Mouse (Mus musculus): ENCODE results near the gene Man1c1. TPM values are rescaled to one million over a fixed set of nuclear protein-coding genes. Genes with fewer than 3 reads are reported as not detected.

Gene Man1c1
- total RNA-seq, 2 experiments from 2014 or later = 1.8 to 2.9 TPM

DNA sequence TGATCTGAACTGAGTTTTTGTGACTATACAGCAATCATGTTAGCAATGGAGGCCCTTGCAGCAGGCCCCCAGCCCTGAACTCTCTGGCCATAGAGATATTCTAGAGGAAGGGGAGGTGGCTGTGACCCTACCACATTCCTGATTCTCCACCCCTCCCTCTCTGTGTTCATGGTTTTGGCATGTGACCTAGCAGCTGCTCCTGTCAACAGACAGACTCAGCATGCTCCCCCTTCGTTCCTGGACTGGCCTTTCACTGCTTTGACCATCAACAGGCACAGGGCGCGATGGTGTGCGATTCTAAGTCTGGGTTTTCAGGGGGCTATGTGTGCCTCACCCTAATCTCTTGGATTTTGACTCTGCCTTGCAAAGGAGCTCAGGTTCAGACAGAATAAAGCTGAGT is 86.3 kb downstream of the Man1c1 start:
- no peak for ATAC-seq (replicated peaks; ENCODE audit: low FRiP score, poor library complexity, severe bottlenecking)

DNA sequence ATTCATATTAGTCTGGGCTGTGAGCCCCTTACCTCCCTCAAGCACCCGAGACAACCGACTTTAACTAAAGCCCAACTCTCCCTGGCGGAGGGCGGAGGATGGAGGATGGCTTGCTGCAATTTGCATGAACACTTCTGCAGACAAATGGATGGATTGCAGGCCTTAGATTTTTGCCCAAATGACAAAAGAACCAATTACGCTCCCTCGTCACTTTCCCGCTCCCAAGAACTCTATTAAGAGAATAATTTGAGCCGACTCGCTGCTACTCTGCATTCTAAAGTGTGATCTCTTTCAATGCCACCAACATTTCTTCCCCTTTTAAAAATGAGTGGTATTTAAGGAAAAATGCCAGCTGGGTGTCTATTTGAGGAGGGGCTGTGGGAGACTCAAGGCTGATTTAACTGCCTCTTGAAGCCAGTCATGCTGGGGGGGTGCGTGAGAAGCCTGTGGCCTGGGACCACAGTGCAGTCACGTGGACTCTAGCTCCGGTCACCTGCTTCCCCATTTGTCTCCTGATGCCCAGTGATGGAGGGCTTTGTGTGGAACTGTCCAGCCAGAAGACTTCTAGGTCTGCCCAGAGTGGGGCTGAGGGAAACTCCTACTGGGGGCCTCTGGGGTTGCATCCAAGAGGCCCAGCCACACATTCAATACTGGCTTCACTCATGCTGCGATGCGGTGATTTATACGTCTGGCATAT is 88.0 kb downstream of the Man1c1 start:
- no peak for ATAC-seq (replicated peaks; ENCODE audit: low FRiP score, poor library complexity, severe bottlenecking)

DNA sequence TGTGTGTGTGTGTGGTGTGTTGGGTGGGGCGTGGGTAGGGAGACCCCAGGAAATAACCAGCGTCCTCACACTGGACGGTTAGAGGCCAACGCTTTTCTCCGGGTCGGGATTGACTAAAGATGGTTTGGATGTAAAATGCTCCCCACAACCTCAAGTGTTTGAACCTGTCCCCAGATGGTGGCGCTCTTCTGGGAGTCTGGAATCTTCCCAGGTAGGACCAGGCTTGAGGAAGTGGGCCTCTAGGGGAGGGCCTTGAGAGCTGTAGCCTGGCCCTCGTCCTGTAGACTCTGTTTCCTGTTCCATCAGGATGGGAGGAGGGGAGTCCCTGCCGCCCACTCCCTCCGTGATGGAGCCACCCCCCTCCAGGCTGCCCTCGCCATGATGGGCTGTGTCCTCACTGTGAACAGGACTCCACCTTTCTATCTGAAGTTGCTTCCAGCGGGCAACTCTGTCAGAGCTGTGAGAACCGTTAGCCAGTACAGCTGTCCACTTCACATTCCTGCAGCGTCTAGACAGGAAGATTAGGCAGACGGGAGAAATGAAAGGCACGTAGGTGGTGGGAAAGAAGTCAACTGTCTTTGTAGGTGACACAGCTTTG is 91.9 kb downstream of the Man1c1 start:
- no peak for ATAC-seq (replicated peaks; ENCODE audit: low FRiP score, poor library complexity, severe bottlenecking)

DNA sequence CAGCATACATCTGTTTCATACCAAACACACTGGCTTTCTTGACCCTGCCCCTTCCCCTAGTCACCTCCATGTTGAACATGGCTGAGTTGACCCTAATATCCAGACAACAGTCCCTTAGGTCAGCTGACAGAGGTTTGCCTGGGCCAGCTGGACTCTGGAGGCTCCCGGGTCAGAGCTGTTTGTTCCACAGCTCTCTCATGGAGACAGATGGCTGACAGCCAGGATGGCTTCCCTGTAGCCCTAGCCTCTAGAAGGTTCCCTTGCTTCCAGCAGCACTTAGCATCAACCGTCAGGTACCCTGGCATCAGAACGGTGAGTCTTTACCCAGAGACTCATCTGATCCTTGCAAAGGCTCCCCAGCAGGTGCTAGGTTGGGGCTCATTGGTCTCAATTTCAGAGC is 93.5 kb downstream of the Man1c1 start:
- ATAC-seq (replicated peaks; ENCODE audit: low FRiP score, poor library complexity, severe bottlenecking) = no peak

DNA sequence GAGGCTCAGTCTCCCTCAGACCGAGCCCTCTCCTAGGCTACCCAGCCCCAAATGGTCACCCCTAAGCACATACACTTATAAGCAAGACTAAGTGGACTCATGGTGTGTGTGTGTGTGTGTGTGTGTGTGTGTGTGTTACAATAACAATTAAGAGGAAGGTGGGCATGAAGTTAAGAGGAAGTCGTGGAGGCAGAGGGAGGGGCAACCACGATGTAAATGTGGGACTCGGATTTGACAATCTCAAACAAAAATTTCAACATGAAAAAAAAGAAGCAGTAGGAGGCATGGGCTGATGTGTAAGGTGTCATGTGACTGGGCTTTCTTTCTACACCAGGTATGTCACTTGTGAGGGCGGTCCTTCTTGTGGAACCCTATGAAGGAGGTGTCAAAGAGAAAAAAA is 96.4 kb downstream of the Man1c1 start:
- no peak for ATAC-seq (replicated peaks; ENCODE audit: low FRiP score, poor library complexity, severe bottlenecking)

DNA sequence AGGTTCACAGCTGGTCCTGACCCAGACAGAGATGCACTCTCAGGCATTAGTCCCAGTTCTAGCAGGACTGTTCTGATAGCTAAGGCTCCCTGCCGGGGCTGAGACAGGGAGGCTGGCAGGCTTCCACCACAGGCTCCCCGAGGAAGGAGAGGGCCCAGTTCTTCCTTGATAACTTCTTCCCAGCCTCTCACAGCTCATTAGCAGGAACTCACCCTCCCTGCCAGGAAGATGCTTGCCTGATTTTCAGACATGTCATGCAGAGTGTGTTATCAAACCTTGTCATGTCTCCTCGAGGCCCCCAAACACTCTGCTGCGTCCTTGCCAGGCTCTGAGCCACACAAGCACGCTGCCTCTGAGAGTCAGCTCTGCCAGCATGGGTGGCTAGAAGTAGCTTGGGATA is 98.0 kb downstream of the Man1c1 start:
- no peak for ATAC-seq (replicated peaks; ENCODE audit: low FRiP score, poor library complexity, severe bottlenecking)

DNA sequence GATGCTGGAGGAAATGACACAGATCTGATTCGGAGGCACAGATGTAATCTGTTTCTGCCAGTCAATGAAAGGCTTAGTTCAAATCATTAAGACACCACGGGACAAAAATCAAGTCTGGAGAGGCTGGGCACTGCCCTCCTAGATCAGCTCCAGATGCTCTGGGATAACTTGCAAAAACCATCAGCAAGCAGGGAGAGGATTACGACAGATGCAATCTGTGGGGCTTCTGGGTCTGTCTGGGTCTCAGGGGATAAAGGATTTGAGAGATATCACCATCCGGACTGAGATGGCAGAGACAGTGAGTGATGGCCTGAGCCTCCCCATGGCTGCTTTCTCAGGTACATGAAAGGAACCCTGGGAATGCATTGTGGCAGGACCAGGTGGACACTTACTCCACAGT is 99.6 kb downstream of the Man1c1 start:
- no peak for ATAC-seq (replicated peaks; ENCODE audit: low FRiP score, poor library complexity, severe bottlenecking)

DNA sequence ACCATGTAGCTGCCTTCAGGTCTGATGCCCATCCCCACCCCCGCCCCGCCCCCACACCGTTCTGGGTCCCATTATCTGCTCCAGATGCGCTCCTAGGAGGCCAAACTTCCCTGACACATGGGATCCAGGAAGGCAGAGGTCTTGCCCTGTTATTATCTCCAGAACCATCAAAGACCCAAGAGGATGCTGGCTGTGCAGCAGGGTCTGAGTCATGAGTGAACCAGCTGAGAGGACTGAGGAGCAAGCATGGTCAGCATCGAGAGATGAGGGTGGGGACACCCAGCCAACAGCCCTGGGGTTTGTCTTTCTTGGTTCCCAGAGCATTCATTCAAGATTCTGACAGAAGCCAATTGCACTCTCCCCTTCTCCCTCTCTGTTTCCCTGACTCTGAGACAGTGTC is 100.5 kb downstream of the Man1c1 start:
- no peak for ATAC-seq (replicated peaks; ENCODE audit: low FRiP score, poor library complexity, severe bottlenecking)

DNA sequence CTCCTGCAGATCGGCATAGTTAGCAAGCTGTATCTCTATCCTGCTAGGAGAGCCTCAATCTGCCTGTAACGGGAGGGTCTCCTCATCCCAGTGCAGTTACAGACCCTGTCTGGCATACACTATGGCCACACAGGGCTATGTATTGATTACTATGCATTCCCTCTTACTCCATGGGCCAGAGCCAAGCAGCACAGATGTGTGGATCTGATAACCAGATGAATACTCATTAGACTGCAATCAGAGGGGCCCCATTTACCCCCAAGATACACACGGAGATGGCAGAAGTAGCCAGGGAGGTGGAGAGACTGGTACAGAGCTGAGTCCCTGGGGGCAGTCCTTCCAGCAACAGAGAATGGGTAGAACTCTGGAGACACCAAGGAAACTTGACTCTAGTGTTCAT is 101.5 kb downstream of the Man1c1 start:
- no peak for ATAC-seq (replicated peaks; ENCODE audit: low FRiP score, poor library complexity, severe bottlenecking)

DNA sequence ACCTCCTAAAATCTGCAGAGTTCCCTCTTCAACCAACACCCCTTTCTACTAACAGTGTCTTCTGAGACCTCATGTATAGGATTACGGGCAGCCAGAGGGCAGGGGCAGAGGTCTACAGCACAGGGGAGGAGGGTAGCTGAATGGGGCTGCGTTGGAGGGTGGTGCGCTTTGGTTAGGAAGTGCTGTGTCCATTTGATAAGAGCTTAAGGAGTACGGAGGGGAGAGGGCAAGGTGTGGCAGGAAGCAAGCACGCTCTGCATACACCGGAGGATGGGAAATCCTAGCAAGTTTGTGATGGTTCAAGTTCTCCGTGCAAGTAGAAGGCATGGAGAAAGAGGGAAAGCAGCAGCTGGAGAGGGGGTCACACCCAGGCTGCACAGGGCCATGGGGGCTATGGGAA is 102.1 kb downstream of the Man1c1 start:
- ATAC-seq (replicated peaks; ENCODE audit: low FRiP score, poor library complexity, severe bottlenecking) = no peak

DNA sequence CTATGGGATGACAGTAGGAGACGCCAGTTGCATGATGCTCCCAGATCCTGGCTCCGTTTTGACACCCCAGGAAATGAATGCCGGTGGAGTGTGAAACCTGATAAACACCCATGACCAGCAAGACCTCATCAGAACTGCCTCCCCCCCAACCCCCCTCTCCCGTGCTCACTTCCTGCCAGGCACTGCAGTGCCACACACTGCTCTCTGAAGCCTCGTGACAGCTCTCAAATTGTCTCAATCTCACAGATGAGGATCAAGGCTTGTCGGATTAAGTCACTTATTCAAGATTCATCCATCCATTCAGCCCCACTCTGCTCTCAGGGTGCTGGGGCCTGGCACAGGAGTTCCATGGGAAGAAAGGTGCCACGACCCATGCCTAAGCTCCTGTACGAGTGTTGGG is 102.7 kb downstream of the Man1c1 start:
- ATAC-seq (replicated peaks; ENCODE audit: low FRiP score, poor library complexity, severe bottlenecking) = no peak

DNA sequence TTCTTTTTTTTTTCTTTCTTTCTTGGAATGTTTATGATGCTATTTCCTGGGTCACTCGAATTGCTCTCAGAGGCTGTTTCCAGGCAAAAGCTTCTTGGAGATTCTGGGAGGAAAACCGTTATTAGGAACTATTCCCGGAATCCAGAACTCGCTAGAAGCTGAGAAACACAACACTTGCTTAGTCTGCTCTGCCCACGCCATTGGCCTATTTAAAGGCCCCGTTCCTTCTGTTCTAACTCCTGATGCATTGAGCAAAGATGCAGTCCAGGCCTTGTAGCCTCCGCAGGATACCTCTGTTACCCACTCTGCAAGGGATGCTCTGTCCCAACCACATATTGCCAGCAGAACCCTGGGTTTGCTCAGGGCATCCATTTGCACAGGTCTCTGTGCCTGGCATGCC is 103.3 kb downstream of the Man1c1 start:
- no peak for ATAC-seq (replicated peaks; ENCODE audit: low FRiP score, poor library complexity, severe bottlenecking)

DNA sequence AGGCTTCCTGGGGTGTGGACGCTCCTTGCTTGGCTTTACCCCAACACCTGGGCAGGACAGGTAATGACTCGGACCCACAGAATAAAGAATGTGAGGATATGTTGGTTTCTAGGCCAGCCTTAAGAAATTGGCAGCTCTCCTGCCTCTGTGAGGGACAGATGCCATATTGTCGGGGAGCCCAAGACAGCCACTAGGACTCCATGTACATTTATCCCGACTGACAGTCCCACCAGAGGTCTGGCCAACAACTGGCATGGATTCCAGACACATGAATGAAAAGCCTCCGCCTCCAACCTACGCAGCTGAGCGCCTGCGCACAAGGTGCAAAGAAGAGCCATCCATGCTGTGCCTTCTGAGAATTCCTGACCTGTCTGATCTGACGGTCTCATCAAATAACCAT is 104.0 kb downstream of the Man1c1 start:
- no peak for ATAC-seq (replicated peaks; ENCODE audit: low FRiP score, poor library complexity, severe bottlenecking)

DNA sequence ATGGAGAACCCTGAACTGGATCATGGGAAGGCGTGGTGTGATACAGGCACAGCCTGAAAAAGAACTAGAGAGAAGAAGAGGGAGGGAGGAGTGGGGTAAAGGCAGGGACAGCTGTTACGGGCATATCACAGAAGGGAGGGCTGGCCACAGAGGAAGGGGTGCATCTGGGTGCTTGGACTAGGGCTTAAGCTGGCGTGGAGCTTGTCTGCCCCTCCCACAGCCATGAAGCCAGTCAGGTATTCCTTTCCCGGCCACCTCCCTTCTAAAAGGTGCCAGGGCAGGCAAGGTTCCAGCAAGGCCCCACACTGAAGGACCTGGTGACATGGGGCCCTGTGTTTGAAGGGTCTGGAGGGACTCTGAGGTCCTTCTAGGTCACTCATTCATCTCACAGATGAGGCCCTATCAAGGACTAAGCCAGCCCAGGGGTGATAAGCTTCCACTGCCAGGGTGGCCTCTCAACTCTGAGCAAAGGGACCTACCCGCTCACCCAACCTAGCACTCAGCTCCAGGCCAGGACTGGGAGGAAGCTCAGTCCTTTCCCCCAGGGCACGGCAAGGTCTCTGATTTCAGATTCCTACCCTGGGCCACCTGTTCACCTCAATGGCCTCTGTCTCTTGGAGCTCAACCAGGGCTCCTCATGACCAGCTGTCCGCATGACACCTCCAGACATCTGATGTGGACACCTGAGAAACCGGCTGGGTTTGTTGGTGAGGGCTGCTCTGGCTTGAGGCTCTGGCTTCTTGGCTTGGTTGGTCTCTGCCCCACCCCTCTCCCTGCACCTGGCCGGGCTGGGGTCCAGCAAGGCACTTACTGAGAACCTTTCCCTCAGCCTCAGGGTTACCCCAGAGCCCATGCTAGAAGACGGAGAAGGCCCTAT is 107.0 kb downstream of the Man1c1 start:
- ATAC-seq (replicated peaks; ENCODE audit: low FRiP score, poor library complexity, severe bottlenecking) = no peak

DNA sequence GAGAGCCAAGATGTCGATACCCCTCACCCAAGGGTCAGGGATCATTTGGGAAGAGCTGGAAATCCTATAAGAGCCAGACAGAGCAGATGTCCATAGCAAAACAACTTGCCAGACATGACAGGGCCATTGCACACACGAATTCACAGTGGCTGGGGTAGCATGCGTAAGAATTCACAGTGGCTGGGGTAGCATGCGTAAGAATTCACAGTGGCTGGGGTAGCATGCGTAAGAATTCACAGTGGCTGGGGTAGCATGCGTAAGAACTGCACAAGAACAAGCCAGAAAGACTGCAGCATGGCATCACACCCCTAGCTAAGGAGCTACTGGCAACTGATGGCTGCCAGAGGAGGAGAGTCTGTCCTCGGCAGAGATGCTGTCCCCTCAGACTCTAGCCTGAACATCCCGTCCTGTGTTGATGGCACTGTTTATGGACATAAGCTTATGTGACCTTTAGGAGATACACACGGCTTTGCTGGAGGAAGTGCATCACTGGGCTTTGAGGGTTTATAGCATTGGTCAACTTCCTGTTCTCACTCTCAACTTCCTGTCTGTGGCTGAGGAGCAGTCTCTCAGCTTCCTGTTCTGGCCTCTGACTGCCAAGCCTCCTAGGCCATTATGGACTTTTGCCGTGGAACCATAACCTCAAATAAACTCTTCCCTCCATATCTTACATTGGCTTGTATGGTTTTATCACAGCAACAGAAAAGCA is 109.2 kb downstream of the Man1c1 start:
- no peak for ATAC-seq (replicated peaks; ENCODE audit: low FRiP score, poor library complexity, severe bottlenecking)

DNA sequence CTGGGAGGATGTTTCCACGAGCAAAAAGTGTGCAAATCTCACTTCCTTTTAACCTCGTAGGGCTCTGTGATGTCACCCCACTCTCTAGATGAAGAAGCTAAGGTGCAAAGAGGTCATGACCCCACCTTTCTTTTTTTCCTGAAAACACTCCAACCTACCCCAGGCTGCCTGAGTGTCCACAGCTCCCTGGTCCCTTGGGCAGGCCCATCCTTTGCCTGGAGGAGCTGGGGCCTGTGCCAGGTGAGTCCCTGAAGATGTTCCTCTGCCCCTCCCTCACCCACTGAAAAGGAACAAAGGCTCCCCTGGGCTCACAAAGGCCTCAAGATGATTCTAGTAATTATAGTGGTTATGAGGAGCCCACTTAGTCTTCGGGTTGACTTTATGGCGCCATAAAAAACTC is 111.6 kb downstream of the Man1c1 start:
- no peak for ATAC-seq (replicated peaks; ENCODE audit: low FRiP score, poor library complexity, severe bottlenecking)

DNA sequence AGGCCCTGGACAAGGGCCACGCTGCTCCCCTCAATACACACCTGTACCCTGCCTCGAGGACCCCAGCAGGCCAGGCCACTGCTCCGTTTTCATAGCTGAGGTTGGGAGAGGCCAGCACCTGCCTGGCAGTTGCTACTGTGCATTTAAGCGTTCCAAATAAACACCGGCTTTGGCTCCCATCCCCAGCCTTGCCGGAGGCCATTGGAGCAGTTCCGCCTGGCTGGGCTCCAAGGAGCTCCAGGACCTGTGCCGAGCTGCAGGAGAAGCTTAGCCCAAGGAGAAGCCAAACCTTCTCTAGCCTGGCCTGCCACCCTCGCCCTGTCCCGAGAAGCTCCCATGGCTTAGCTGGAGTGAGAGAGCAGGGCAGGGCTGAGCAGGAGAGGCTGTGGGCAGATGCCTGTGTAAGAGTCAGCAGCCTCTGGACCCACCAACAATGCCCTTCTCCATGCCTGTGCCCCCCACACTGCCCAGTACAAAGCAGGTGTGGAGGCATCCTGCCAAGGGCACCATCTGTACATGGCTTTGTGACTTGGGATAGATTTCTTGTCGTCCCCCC is 112.5 kb downstream of the Man1c1 start:
- no peak for ATAC-seq (replicated peaks; ENCODE audit: low FRiP score, poor library complexity, severe bottlenecking)

DNA sequence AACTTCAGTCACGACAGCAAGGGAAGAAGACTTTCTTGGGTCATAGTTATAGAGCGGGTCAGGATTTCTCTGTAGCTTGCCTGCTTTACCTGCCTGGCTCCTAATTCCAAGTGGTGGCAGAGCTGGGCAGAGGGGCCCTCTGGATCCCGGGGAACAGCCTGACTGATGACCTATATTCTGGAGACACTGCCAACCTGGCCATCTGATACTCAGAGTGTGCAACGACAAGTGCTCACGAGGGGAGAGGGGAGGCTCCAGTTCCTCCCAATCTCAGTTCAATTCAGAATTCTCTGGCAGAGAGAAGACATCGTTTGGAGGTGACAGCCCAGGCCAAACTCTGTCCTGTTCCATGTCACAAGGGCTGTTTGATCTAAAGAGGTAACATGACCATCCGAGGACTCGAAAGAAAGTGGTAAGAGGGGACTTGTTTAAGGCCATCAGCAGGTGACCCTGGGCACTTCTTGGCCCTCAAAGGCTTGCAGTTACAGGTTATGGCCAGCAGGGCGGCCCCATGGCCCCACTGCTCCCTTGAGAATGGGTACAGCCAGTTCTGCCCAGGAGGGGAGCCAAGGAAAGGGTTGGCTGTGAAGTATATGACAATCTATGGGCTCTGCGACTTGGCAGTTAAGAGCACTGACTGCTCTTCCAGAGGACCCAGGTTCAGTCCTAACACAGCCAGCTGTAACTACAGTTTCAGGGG is 113.7 kb downstream of the Man1c1 start:
- peak; percentile 61 for ATAC-seq (replicated peaks; ENCODE audit: low FRiP score, poor library complexity, severe bottlenecking)

DNA sequence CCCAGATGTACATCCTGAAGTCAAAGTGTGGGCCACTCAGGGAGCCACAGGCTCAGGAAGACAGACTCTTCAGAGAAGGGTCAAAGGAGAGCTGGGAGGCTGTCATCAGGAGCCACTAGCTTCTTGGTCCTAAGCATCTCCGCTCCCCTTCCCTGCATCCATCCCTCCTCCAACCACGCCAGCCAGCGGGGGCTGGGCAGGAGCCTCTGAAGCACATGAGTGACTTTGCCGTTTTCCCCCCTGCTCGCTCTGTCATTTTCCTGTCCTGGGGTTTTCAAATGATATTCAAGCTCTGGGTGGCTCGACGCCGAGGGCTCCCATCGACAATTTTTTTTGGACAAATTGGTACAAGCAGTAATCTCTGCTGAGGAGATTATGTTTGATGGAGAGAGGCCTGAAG is 114.3 kb downstream of the Man1c1 start:
- ATAC-seq (replicated peaks; ENCODE audit: low FRiP score, poor library complexity, severe bottlenecking) = no peak

DNA sequence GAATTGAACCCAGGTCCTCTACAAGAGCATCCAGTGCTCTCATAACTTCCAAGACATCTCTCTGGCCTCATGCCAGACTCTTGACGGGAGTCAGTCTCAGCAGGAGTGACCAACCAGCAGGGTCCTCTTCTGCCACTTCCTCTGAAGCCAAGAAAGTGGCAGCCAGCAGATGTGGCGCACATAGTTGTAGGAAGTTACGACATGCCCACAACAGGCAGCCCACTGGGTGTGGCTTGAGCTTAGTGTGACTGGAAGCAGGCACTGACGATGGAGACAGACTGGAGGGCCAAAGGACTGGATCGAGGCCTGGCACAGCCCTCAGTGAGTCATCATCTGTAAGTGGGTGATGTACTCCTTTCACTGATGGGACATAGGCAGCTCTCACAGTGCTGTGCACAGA is 115.1 kb downstream of the Man1c1 start:
- no peak for ATAC-seq (replicated peaks; ENCODE audit: low FRiP score, poor library complexity, severe bottlenecking)

All from erythroid progenitor cell, adult 5-6 weeks (primary cell).